Mouse (Mus musculus) neural tube, embryonic 11.5 days (tissue): ENCODE results near the gene Tsc22d4. TPM values are rescaled to one million over a fixed set of nuclear protein-coding genes. Genes with fewer than 3 reads are reported as not detected.

ENCODE experiments used
- ATAC-seq: fragments of 200-750 bp; cut with Nextera tagmentation; 2 replicates; pipeline ENCODE4 v1.8.0; 2017; ENCODE audit warnings: moderate number of reproducible peaks, mild to moderate bottlenecking, moderate TSS enrichment, moderate library complexity; ENCODE audit not compliant: insufficient read depth, low FRiP score, low TSS enrichment
- DNase-seq: peaks from one replicate; pipeline ENCODE4 v3.0.0-alpha.2; 2015; ENCODE audit warnings: low spot score
- H3K27ac ChIP-seq: fragments of 300-500 bp; sonication (generic); 2 replicates; pipeline ENCODE4 v1.5.1; 2014; ENCODE audit warnings: low read depth, mild to moderate bottlenecking, low read length
- H3K27me3 ChIP-seq: fragments of 300-500 bp; sonication (generic); 2 replicates; pipeline ENCODE4 v1.6.1; 2014; ENCODE audit warnings: mild to moderate bottlenecking, low read length, mixed read lengths; ENCODE audit not compliant: control insufficient read depth, insufficient read depth
- H3K36me3 ChIP-seq: fragments of 300-500 bp; sonication (generic); 2 replicates; pipeline ENCODE4 v1.6.1; 2014; ENCODE audit warnings: mild to moderate bottlenecking, low read length, moderate library complexity, mixed read lengths; ENCODE audit not compliant: control insufficient read depth, insufficient read depth
- H3K4me1 ChIP-seq: fragments of 300-500 bp; sonication (generic); 2 replicates; pipeline ENCODE4 v1.6.1; 2014; ENCODE audit warnings: low read length, mixed read lengths; ENCODE audit not compliant: control insufficient read depth, insufficient read depth
- H3K4me2 ChIP-seq: fragments of 300-500 bp; sonication (generic); 2 replicates; pipeline ENCODE4 v1.6.1; 2014; ENCODE audit warnings: low read depth, mild to moderate bottlenecking, moderate library complexity
- H3K4me3 ChIP-seq: fragments of 300-500 bp; sonication (generic); 2 replicates; pipeline ENCODE4 v1.5.1; 2014; ENCODE audit warnings: low read depth, low read length
- H3K9ac ChIP-seq: fragments of 300-500 bp; sonication (generic); 2 replicates; pipeline ENCODE4 v1.6.1; 2014; ENCODE audit warnings: mild to moderate bottlenecking, low read length
- H3K9me3 ChIP-seq: fragments of 300-500 bp; sonication (generic); 2 replicates; pipeline ENCODE4 v1.6.1; 2016; ENCODE audit warnings: low read length; ENCODE audit not compliant: control insufficient read depth
- WGBS: fragments of 180-500 bp; shearing (Covaris S2); extraction: QIAGEN DNeasy Blood & Tissue Kit; methylation state at CpG from one replicate; pipeline ENCODE4 v1.1.7; 2014; 5-methylcytosine and 5-hydroxymethylcytosine counted together
- polyA plus RNA-seq: library from polyadenylated mRNA; unstranded; fragments of >200 nt; fragmentation: Nextera tagmentation; extraction: Ambion mirVana; gene quantifications from 2 replicates; pipeline ENCODE4 v1.2.1, GENCODE M21; 2014

The Tsc22d4 gene
- 73.9 and 75.6 TPM in 2 replicates for polyA plus RNA-seq

- H3K9me3 ChIP-seq: no peaks in the 10 kb centered on the region
- peak; percentile 67 for ATAC-seq
- no peaks in the 10 kb centered on the region for H3K36me3 ChIP-seq
- peaks cover 23% of the 10 kb centered on the region for H3K4me1 ChIP-seq
- DNase-seq: peak; percentile 93
- H3K27me3 ChIP-seq: no peaks in the 10 kb centered on the region
- WGBS: 6% methylated on average over 28 of the region's 28 CpGs
- peak within 1 kb of the TSS; percentile 100 for H3K4me2 ChIP-seq
- H3K4me3 ChIP-seq: peak within 1 kb of the TSS; percentile 75
- H3K9ac ChIP-seq: peak within 1 kb of the TSS; percentile 72
- H3K27ac ChIP-seq: peak within 1 kb of the TSS; percentile 83
Observed at GRCm38 (mm10) chr5:137745214-137746171, at the start of gene Tsc22d4. Tsc22d4 (plus strand) TSS chr5:137745730.

GRCm38 (mm10) chr5:137695930-137696329, 49.6 kb upstream of the Tsc22d4 start:
- Histone ChIP-seq H3K27me3 (no peaks in the 10 kb centered on the region), H3K36me3 (no peaks in the 10 kb centered on the region), H3K4me1 (no peaks in the 10 kb centered on the region), H3K9me3 (no peaks in the 10 kb centered on the region), H3K9ac (no peak overlapping the region), H3K27ac (no peak overlapping the region), H3K4me2 (no peak overlapping the region), H3K4me3 (no peak overlapping the region)
- ATAC-seq (no peak), DNase-seq (no peak)
- 90% methylated on average over 4 of the region's 4 CpGs for WGBS

DNA sequence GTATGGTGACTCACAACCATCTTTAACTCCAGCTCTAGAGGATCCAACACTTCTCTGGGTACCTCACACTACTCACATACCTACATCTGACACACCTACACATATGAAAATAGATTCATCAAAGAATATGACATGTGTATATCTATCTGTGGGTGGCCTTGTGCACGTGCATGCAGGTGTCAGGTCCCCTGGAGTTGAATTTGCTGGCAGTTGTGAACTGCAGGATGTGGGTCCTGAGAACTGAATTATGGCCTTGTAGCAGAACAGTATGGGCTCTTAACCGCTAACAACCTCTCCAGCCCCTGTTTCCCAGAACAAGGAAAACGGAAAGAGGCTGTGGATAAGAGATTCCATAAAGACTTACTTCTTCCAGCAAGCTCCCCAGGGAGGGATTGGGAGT, 46.5 kb upstream of the Tsc22d4 start:
- Histone ChIP-seq H3K4me1 (no peaks in the 10 kb centered on the region), H3K36me3 (no peaks in the 10 kb centered on the region), H3K9me3 (no peaks in the 10 kb centered on the region), H3K27me3 (no peaks in the 10 kb centered on the region), H3K9ac (no peak overlapping the region), H3K27ac (no peak overlapping the region), H3K4me3 (no peak overlapping the region), H3K4me2 (no peak overlapping the region)
- ATAC-seq: no peak
- DNase-seq: no peak
- WGBS: 59% methylated on average over 3 of the region's 3 CpGs

- Histone ChIP-seq H3K9ac (no peak overlapping the region), H3K9me3 (no peaks in the 10 kb centered on the region), H3K36me3 (no peaks in the 10 kb centered on the region), H3K4me1 (no peaks in the 10 kb centered on the region), H3K4me3 (no peak overlapping the region), H3K27ac (no peak overlapping the region), H3K4me2 (no peak overlapping the region), H3K27me3 (no peaks in the 10 kb centered on the region)
- 63% methylated on average over 2 of the region's 2 CpGs for WGBS
- DNase-seq (no peak), ATAC-seq (no peak)
Observed at GRCm38 (mm10) chr5:137699850-137700249, 45.7 kb upstream of the Tsc22d4 start.

GRCm38 (mm10) chr5:137705242-137705641, 40.3 kb upstream of the Tsc22d4 start:
- Histone ChIP-seq H3K4me2 (no peak overlapping the region), H3K4me3 (no peak overlapping the region), H3K27ac (no peak overlapping the region), H3K9me3 (no peaks in the 10 kb centered on the region), H3K36me3 (no peaks in the 10 kb centered on the region), H3K4me1 (no peaks in the 10 kb centered on the region), H3K9ac (no peak overlapping the region), H3K27me3 (no peaks in the 10 kb centered on the region)
- ATAC-seq (no peak), DNase-seq (no peak)
- WGBS: 30% methylated on average over 6 of the region's 6 CpGs

GRCm38 (mm10) chr5:137706913-137707633, 38.5 kb upstream of the Tsc22d4 start:
- Histone ChIP-seq H3K9ac (no peak overlapping the region), H3K36me3 (no peaks in the 10 kb centered on the region), H3K27me3 (no peaks in the 10 kb centered on the region), H3K4me1 (no peaks in the 10 kb centered on the region), H3K9me3 (no peaks in the 10 kb centered on the region), H3K4me2 (no peak overlapping the region), H3K27ac (no peak overlapping the region), H3K4me3 (no peak overlapping the region)
- WGBS: 86% methylated on average over 12 of the region's 12 CpGs
- no peak for DNase-seq
- ATAC-seq: no peak

GRCm38 (mm10) chr5:137713454-137713853, 32.1 kb upstream of the Tsc22d4 start:
- no peaks in the 10 kb centered on the region for H3K36me3 ChIP-seq
- H3K9ac ChIP-seq: no peak overlapping the region
- ATAC-seq (no peak), DNase-seq (no peak)
- no peak overlapping the region for H3K4me2 ChIP-seq
- no peaks in the 10 kb centered on the region for H3K27me3 ChIP-seq
- 86% methylated on average over 5 of the region's 5 CpGs for WGBS
- H3K9me3 ChIP-seq: no peaks in the 10 kb centered on the region
- H3K4me3 ChIP-seq: no peak overlapping the region
- H3K4me1 ChIP-seq: no peaks in the 10 kb centered on the region
- H3K27ac ChIP-seq: no peak overlapping the region

GRCm38 (mm10) chr5:137715685-137716084, 29.8 kb upstream of the Tsc22d4 start:
- 85% methylated on average over 8 of the region's 8 CpGs for WGBS
- no peak overlapping the region for H3K27ac ChIP-seq
- H3K4me2 ChIP-seq: no peak overlapping the region
- no peaks in the 10 kb centered on the region for H3K9me3 ChIP-seq
- no peak overlapping the region for H3K9ac ChIP-seq
- H3K27me3 ChIP-seq: no peaks in the 10 kb centered on the region
- H3K4me1 ChIP-seq: no peaks in the 10 kb centered on the region
- H3K36me3 ChIP-seq: no peaks in the 10 kb centered on the region
- DNase-seq (no peak), ATAC-seq (no peak)
- H3K4me3 ChIP-seq: no peak overlapping the region
